Mouse (Mus musculus) layer of hippocampus, adult 2 months (tissue): ENCODE results near the gene Onecut3. TPM values are rescaled to one million over a fixed set of nuclear protein-coding genes. Genes with fewer than 3 reads are reported as not detected.

ENCODE experiments used
- DNase-seq, 2 experiments: peaks; one replicate each; pipeline ENCODE4 v3.0.0; 2022; ENCODE audit warnings: low spot score in 2 of 2
- H3K27ac ChIP-seq: fragments of 200-600 bp; 2 replicates; pipeline ENCODE4 v1.8.1; 2022
- H3K4me3 ChIP-seq: fragments of 200-600 bp; 2 replicates; pipeline ENCODE4 v1.8.1; 2022; ENCODE audit warnings: mild to moderate bottlenecking
- CTCF ChIP-seq: fragments of 200-600 bp; conservative IDR thresholded peaks from 2 replicates; pipeline ENCODE4 v1.8.1; 2022; ENCODE audit warnings: antibody characterized with exemption, mild to moderate bottlenecking, moderate library complexity
- total RNA-seq, 2 experiments: library from RNA; stranded (reverse); gene quantifications; 2 replicates each; pipeline ENCODE4 v1.2.3; 2021

The Onecut3 gene
- total RNA-seq, 2 experiments from 2014 or later: not detected

DNA sequence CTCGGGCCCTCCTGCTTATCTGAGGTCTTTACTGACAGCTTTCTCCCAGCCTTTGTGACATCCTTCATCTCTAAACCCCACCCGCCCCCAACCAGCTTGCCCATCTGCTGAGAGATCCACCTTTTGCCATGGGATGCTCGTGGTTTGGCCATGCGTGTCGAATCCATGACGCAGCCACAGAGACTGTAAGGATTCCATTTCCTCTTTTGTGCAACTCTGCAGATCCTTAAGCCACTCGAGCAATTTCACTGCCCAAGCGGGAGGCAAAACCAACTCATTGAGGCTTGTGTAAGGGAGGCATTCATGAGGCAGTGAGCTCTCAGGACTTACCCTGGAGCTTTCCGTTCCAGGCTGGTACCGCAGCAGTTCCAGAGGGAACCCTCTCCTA, 15.6 kb downstream of the Onecut3 start:
- no peak for TF ChIP-seq CTCF
- no peak overlapping the region for H3K4me3 ChIP-seq

DNA sequence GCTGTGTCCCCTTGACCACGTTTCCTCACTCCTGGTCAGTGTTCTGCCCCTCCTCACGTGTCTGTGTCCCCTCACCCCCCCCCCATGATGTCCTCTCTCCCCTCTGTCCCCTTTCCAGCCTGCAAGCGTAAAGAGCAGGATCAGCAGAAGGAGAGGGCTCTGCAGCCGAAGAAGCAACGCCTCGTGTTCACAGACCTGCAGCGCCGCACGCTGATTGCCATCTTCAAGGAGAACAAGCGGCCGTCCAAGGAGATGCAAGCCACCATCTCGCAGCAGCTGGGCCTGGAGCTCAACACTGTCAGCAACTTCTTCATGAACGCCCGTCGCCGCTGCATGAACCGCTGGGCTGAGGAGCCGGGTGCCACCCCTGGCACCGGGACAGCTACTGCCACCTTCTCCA, 19.1 kb downstream of the Onecut3 start:
- Histone ChIP-seq H3K27ac (no peak overlapping the region), H3K4me3 (no peak overlapping the region)
- TF ChIP-seq CTCF: no peak
- DNase-seq: no peak

More for the DNA sequence above, 15.6 kb downstream of the Onecut3 start:
- no peak overlapping the region for H3K27ac ChIP-seq
- DNase-seq: no peak

DNA sequence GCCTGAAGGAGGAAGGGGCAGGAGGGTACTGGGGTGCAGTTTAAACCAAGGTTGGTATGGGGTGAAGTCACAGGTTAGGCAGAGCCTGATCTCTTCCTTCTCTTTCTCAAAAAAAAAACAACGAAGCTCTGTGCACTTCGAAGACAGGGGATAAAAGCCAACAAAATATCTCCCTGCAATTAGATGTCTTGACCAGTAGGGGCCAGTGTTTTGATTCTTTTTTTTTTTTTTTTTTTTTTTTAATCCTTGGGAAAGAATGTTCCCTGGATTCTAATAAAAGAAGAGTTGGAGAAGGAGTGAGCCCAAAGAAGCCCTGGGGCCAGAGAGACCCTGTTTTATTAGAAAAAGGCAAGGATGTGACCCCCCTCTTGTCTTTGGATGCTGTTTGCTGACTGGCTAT, 24.7 kb downstream of the Onecut3 start:
- H3K4me3 ChIP-seq: no peak overlapping the region
- DNase-seq: no peak
- TF ChIP-seq CTCF: peak; percentile 69
- H3K27ac ChIP-seq: no peak overlapping the region

DNA sequence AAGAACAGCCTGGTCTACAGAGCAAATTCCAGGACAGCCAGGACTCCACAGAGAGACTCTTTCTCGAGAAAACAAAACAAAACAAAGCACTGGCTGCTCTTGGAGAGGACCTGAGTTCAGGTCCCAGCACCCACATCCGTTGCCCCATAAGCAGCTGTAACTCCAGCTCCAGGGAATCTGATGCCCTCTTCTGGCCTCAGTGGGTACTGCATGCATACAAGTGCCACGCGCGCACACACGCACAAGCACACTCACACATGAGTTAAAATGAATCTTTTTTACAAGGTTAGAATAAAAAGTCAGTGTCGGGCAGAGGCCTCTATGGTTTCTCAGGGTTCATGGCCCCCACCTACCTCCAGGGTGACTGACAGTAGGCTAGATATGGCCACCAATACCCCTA, 28.7 kb downstream of the Onecut3 start:
- DNase-seq: no peak
- Histone ChIP-seq H3K27ac (no peak overlapping the region), H3K4me3 (no peak overlapping the region)
- peak; percentile 54 for TF ChIP-seq CTCF

DNA sequence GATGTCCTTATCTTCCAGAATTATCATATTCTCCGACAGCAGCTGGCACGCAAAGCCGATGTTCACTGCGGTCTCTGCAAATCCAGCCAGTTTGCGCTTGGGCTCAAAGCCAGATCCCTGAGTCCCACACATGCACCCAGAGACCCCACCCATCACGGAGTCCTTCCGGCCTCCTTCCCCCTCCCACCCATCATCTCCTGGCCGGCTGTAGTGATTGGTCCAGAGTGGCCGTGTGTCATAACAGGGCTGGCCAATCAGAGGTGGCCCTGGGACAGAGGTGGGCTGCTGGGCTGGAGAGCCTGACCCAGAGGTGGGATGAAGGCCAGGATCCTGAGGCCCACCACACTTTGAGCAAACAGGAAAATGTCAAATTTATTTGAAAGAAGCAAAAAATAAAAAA, 31.5 kb downstream of the Onecut3 start:
- DNase-seq: no peak
- TF ChIP-seq CTCF: no peak
- H3K27ac ChIP-seq: no peak overlapping the region
- no peak overlapping the region for H3K4me3 ChIP-seq

DNA sequence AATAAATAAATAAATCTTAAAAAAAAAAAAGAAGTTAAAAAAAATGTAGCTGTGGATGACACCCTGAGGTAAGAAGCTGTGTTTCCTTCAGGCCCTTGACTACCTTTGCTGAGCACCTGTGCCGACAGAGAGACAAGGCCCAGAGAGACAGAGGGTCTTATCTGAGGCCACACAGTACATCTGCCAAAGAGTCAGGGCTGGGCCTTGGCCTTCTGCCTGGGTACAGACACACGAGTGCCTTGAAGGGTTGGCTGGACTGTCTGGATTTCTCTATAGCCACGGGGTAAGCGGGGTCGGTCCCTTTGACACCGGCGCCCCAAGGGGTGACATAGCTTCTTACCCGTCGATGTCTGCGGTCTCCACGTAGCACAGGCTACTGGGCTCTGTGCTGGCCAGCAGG, 38.1 kb downstream of the Onecut3 start:
- Histone ChIP-seq H3K4me3 (no peak overlapping the region), H3K27ac (no peak overlapping the region)
- no peak for DNase-seq
- no peak for TF ChIP-seq CTCF

DNA sequence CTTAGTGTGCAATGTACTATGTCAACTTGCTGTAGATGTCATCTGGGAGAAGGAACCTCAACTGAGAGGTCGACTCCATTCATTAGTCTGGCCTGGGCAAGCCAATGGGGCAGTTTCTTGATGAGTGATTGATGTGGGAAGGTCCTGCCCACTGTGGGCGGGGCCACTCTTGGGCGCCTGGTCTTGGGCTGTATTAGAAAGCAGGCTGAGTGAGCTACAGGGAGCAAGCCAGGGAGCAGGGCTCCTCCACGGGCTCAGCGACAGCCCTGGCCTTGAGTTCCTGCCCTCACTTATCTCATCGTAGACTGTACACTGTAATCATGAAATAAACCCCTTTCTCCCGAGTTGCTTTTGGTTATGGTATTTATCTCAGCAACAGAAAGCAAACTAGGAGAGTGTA, 39.1 kb downstream of the Onecut3 start:
- no peak overlapping the region for H3K27ac ChIP-seq
- no peak for DNase-seq
- H3K4me3 ChIP-seq: no peak overlapping the region
- TF ChIP-seq CTCF: no peak

DNA sequence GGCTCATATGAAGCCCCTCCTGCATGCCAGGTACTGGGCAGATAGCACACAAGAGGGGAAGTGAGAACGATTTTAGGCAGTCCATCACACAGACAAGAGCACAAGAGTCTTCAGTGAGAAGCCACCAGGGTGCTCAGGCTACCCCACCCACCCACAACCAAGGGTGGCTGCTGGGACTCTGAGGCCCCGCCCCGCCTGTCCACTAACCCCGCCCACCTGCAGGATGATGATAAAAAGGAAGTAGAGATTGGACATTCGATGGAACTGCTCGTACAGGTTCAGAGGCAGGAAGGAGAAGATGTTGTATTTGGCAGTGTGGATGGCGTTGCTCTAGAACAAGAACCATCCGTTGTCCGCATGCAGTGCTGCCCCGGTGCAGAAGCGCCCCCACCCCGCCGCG, 40.4 kb downstream of the Onecut3 start:
- no peak for TF ChIP-seq CTCF
- DNase-seq: no peak
- Histone ChIP-seq H3K27ac (no peak overlapping the region), H3K4me3 (no peak overlapping the region)

DNA sequence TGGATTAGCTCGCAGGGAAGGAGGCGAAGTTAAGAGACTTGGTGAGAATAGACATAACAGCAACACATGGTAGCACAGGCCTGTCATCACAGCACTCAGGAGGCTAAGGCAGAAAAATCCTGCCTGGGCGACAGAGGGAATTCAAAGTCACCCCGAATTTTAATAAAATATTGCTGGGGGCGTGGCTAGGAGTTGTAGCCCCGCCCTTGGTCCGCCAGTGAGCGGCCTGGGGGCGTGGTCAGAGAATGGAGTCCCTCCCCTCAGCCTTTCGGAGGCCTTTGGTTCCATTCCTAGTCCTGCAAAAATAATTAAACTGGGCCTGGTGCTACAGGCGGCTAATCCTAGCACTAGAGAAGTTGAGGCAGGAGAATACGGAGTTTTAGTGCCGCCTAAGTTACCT, 41.1 kb downstream of the Onecut3 start:
- DNase-seq: no peak
- no peak overlapping the region for H3K4me3 ChIP-seq
- no peak for TF ChIP-seq CTCF
- H3K27ac ChIP-seq: no peak overlapping the region

DNA sequence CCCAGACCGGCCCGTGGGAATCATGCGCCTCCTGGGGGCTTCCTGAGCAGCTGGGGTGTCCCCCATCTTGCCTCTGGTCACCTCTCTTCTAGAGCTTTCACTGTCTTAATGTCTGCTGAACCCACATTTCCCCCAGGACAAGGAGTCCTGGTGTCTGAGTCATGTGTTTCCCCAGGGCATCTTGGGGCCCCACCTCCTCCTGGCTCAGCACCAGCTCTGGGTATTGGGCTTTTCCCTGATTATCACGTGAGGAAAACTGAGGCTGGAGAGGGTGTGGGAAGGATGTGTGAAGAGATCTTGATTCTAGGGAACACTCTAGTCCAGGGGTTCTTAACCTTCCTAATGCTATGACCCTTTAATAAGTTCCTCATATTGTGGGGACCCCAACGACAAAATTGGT, 43.5 kb downstream of the Onecut3 start:
- no peak overlapping the region for H3K27ac ChIP-seq
- no peak for DNase-seq
- no peak for TF ChIP-seq CTCF
- H3K4me3 ChIP-seq: no peak overlapping the region

DNA sequence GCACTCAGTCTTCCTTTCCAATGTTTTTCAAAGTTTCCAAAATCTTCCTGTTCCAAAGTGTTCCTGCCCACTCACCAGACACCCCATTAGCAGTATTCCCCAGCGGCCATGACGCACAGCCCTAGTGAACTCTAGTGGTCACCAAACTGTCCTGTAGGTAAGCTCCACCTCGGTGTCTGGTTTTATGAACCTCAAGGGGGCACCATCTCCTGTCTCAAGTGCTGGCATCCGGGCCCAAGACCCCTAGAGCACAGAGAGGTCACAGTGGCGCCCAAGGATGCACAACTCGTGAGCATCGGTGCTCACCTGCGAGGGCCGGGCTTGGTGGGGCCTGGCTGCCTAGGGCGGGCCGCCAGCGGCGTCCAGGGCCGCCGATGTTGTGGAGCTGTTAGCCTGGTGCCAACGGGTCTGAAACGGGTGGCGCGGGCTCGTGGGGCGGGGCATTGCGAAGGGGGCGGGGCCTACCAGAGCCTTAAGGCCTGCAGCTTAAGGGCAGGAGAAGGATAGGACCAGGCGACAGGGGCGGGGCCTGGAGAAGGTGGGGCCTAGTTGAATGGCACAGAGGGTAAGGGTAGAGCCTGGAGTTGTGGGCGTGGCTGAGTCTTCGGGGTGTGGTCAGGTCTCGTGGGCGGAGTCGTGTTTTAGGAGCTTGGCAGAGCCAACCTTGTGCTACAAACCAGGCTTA, 44.2 kb downstream of the Onecut3 start, which contains the start of gene Atp8b3:
Gene Atp8b3, minus strand, starts transcription at position 415 of the 685 bp plus-strand sequence.
- peak; percentile 39 for TF ChIP-seq CTCF
- Histone ChIP-seq H3K4me3 (no peak within 1 kb of the TSS), H3K27ac (no peak within 1 kb of the TSS)
- DNase-seq: no peak

DNA sequence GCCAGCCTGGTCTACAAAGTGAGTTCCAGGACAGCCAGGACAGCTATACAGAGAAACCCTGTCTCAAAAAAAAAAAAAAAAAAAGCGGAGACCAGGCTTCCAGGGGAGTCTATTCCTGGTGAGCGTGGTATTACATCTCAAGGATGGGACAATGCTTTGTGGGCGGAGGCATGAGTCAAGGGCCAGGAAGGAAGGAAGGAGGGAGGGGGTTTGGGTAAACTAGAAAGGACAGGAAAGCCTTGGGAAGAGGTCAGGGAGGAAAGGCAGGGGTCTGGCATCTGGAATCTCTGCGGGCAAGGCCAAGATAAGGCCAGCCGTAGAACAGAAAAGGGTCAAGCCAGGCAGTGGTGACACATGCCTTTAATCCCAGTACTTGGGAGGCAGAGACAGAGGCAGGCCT, 44.9 kb downstream of the Onecut3 start:
- no peak for TF ChIP-seq CTCF
- no peak overlapping the region for H3K27ac ChIP-seq

DNA sequence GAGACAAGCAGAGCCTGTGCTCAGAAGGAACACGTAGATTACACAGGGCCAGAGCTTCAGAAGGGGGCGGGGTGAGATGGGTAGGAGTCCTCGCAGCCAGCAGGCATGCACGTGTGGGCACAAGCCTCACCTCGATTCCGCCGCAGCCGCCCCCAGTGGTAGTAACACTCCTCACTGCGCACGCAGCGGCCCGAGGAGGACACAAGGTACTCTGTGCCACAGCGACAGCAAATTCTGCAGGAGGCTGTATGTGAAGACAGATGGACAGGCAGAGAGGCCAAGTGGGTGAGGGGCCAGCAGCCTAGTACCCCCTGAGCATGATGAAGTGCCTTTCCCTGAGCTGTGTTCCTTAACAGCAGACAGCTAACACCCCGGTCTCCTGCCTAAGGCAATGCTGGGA, 49.2 kb downstream of the Onecut3 start:
- TF ChIP-seq CTCF: no peak
- Histone ChIP-seq H3K4me3 (no peak overlapping the region), H3K27ac (no peak overlapping the region)
- no peak for DNase-seq

More for the DNA sequence above, 44.9 kb downstream of the Onecut3 start:
- no peak for DNase-seq
- no peak overlapping the region for H3K4me3 ChIP-seq

DNA sequence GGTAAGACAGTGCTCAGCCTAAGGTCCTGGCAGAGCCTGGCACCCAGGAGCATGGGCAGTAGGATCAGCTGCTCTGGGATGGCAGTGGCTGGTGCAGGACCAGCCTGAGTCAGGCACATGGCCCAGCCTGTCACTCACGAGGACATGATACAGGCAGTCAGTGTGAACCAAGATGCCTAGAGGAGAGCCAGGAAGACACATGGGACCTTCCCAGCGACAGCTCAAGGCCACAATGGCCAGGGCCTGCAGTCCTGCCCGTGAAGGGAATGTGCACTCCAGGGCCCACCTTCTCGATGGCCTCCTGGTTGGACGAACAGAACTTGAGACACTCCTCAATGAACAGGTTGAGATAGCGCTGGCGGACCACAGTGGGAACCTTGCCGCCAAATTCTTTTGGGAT, 51.0 kb downstream of the Onecut3 start:
- DNase-seq: no peak
- no peak overlapping the region for H3K4me3 ChIP-seq
- no peak overlapping the region for H3K27ac ChIP-seq
- TF ChIP-seq CTCF: no peak
